Mouse (Mus musculus) spleen, embryonic (tissue): Measurements from ENCODE around the gene Zc3h12b.
"Not testable (repeated sequence)": the region's sequence is repeated elsewhere in the genome, so short reads cannot be mapped to it uniquely, and the experiment has no call there.

ENCODE experiments used
- CTCF ChIA-PET: fragments of 350-600 bp; sonication (Branson Sonifier 250); formaldehyde crosslinking; loops from one replicate; lab custom pipeline; 2022; lab: Charles Lee

The Zc3h12b gene

DNA sequence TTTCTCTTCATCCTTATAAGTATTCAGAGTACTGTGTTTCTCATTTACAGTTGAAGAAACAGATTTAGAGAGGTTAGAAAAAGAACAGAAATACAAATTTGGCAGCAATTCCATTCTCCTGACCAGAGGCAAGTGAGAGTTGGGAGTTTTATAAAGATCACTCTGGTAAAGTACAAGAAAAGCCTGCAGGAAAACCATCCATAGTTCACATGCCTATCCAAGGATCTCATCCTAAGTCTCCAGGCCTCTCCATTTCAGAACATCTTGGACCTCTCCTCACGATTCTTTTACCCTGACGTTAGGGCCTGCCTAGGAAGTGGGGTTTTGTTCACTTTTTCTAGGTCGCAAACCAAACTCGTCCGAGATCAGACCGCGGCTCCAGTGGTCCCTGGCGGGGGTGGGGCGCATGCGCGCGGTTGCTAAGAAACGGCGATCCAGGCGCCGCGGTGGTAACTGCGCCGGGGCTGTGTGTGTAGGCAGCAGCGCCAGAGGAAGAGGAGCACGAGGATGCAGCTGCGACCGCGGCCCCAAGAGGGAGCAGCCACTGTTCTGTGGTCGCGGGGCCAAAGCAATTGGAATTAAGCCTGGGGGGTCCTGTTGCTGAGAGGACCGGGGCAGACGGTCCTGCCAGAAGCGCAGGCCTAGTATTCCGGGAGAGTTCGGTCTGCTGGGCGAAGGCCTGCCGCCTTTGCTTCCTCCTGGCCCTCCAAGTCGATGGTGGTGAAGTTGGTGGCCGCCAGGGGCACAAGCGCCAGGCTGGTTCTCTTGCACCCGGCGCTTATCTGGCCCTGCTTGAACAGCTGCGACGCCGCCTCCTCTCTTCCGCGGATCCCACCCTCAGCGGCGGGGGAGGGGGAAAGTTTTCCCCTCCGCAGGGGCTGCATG lies at the start of gene Zc3h12b:
Zc3h12b (plus strand) TSS at position 452 of the 885 bp plus-strand sequence.
- CTCF ChIA-PET = no interaction called here

DNA sequence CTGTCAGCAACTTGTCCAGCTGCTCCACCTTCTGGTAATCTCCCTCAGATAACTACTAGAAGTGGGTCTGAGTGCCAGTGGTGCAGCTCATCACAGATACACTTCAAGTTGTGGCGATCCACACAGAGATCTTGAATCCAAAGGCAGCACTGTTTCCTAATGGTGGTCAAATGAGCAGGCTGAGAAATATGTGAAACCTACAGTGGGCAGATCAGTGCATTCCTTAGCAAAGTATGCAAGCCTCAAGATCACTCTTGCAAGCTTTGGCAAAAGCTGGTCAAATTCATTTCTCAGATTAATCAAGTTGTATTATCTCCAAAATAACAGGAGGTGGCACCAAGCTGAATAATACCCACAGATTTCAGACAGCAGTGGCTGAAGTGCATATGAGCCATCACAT lies 29.3 kb upstream of the Zc3h12b start:
- CTCF ChIA-PET = no interaction called here

DNA sequence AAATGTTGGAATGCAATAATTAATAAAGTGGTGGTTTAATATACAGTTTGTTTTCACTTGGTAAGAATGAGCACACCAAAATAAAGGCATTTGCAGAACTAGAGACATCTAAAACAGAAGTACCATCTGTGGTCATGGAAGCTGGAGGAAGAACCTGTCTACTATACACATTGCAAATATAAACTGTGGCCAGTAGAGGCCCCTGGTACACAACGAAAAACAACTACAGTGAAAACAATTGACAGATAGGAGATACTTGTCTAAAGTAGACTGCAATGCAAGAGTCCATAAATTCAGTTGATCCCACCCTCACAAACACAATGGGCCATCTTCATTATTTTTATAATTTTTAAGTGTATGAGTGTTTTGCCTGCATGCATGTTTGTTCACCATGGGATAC lies 24.4 kb upstream of the Zc3h12b start:
- CTCF ChIA-PET = no interaction called here

DNA sequence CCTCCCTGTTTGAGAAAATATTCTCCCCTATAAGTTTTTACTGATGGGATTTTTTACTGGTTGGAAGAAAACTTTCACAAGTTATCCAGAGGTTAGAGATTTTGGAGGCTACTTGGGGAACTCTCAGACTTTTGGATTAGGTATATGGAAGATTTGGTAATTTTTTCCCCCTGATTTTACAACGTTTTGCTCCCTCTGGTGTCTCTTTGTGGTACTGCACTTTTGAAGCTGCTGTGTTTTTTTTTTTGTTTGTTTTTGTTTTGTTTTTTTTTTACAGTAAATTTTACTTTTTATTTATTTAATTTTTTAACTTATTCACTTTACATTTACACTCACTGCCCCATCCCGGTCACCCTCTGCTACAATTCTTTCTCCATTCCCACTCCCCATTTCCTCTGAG lies 26.8 kb downstream of the Zc3h12b start:
- CTCF ChIA-PET = no interaction called here

DNA sequence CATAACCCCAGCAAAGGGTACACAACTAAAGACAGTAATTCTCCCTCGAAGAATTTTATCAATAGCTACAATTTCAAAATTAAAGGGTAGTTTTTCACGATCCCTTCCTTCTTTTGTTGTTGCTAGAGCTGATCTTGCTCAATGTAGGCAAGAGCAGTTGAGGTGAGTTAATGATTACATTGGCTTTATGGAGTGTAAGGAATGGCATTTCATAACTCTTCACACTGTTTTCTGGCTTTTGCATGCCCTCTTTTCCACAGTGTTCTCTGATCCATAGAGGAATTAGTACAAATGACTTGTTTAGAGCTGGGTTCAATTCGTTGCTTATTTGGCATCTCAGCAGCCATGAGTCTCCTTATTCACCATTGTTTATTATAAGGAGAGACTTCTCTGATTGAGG lies 84.4 kb downstream of the Zc3h12b start:
- CTCF ChIA-PET = no interaction called here

DNA sequence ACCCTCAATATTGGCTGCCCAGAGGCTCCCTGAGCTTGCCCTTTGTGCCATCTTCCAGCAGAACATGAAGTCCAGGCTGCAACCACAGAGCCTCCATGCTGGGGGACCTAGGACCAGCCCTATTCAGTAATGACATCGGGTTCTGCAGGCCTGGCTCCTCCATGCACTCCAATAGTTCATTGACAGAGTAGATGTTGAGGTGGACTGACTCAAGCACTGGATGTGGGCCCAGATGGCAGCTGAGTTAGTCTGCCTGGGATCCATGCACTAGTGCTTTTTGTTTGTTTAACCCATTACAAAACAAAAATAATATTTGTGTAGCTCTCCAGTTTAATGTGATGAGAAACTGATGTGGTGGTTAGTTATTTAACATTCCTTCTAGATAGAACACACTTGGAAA lies 90.3 kb downstream of the Zc3h12b start:
- CTCF ChIA-PET = no interaction called here

DNA sequence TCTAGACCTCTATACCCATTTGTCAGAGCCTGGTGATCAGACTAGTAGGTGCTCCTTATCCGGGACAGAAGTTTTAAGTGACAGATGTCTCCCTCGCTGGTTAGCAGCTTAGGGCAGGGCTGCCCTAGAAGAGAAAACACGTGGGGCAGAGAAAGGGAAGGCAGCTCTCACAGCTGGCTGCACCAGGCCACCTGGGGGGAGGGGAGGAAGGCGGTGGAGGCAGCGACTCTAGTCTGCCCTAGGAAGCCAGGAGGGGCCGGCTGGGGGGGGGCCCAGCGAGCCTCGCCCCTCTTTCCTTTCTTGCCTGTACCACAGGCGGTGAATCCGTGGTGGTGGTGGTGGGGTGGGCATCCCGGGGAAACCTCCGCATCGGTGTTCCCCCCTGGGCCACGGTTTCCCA lies 141.3 kb downstream of the Zc3h12b start:
- CTCF ChIA-PET = no interaction called here

DNA sequence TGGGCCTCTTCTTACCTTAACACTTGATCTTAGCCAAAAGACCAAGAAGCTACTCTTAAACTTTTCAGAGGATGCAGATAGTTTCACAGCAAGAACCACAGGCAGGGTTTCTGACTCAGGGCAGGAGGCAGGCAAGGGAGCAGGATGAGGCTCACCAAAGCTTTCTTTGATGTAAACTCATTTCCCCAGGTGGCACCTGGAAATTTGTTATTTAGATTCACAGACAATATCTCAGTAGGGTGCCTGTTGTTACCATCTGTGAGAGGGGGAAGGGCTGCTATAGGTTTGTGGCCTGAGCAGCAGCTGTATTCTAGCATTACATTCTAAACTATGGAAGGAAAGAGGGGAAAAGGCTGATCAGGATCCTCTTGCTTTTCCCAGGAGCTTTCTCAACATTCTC lies 169.6 kb downstream of the Zc3h12b start:
- CTCF ChIA-PET = interaction anchor here (0.7 kb wide), 1 partner anchor 118 kb away, joined by 6 read pairs; no protein-coding TSS in a partner anchor

DNA sequence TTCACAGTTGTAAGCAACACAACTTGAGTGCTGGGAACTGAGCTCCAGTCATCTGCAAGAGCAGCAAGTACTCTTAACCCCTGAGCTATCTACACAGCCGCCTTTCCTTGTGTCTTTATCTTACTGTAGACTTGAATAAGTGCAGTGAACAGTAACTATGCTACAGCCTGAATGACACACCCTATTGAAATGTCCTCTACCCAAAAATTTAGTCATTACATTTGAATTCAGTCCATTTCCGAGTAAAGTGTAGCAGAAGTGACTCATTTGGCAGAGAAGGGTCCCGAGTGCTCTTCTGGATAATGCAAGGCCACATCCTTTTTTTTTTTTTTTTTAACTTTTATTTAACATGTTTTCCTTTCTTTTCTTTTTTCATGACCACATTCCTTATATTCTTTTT lies 191.2 kb downstream of the Zc3h12b start:
- CTCF ChIA-PET = no interaction called here

DNA sequence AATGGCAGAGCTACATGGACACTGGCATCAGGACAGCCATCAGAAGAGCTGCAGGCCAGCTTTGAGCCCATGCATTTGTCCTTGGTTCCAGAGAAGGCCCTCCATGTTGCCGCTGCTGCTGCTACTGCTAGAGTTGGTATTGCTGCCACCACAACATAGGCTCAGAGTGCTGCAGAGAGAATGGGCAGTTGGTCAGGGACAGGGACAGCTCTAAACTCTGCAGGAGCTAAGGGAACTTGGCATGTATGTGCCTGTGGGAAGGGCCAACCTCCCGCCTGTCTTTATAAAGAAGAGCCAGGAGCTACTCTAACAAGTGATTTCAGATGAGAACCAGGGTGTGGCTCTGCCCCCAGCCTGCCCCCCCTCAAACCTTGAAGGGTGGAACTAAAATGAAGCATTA lies 224.0 kb downstream of the Zc3h12b start:
- CTCF ChIA-PET = no interaction called here

DNA sequence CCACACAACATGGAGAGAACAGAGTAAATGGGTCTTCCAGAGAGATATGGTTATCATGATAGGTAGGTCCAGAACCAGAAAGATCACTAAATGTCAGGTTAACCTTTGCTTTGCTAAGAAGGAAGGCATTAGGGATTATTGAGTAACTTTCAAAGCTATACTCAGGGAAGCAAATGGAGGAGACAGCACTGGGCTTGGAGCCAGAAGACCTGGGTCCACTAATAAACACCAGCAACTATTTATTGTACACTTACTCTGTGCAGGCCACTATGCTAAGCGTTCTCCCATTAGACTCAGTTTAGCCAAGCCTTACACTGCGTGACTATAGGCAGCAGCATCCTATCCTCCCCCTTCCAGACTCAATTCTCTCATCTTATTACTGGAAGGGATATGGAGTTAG lies 234.0 kb downstream of the Zc3h12b start:
- CTCF ChIA-PET = no interaction called here

DNA sequence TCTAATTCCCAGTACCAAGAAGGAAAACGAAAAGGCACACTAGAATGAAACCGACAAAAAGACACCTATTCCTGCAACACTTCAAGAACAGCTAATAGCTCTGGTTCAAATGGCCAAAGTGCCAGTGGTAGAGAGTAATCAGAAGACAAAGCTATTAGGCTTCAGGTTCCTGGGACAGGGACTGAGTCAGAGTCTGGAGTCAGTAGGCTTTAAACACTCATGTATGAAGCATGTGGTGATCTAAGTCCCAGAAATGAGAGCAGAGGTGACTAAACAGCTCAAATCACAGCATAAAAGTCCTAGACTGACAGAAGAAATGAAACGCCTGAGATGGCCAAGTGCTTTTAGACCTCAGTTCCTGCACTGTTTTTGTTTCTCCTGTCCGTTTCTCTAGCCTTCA lies 236.7 kb downstream of the Zc3h12b start:
- CTCF ChIA-PET = no interaction called here

DNA sequence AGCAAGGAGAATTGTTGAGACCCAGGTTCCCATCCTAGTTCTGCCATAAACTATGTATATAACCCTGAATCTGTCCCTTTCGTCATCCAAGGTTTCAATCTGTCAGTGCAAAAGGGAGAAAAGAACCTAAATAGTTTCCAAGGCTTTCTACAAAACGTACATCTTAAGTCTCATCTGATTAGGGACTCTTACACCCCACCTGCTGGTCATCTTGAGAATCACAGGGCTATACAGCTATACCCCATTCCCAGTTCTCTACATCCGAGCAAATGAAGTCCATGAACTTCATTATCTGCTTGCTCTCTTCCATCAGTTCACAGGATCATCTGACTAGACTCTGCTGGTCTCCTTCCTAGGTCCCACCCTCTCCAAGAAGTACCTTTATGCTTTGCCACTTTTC lies 239.3 kb downstream of the Zc3h12b start:
- CTCF ChIA-PET = no interaction called here

DNA sequence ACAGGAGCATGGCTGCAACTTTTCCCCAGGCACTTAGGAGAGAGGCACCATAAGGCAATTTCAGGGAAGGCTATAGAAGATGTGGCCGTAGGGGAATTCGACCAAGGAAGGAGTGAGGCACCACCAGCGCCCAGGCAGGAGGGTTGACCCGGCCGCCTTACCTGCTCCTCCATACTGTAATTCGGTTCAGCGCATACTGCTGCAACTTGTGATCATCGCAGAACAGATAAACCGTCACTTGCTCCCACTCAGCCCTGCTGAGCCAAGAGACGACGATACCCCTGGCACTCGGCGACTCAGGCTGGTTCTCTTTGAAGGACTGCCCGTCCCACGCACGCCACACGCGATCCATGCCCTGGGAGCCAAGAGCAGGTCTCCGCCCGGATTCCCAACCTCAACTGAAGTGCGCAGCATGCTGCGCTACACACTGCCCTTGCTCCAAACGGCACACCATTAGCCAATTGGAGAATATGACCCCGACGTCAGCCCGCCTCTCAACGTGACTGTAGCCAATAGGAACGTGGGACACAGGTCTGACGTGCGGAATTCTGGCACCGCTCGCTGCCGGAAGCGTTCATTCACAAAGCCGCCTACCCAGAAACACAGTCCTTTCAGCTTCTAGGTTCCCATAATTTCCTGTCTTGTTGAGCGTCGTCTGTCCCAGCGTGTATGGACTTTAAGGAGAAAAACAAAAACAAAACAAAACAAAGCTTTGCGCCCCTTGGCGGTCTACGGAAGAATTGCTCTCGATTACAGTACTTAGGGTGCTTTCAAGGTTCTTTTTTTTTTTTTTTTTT lies 245.2 kb downstream of the Zc3h12b start, which contains the start of gene Las1l:
Las1l (minus strand) TSS at position 466 of the 797 bp plus-strand sequence.
- CTCF ChIA-PET = no interaction called here

DNA sequence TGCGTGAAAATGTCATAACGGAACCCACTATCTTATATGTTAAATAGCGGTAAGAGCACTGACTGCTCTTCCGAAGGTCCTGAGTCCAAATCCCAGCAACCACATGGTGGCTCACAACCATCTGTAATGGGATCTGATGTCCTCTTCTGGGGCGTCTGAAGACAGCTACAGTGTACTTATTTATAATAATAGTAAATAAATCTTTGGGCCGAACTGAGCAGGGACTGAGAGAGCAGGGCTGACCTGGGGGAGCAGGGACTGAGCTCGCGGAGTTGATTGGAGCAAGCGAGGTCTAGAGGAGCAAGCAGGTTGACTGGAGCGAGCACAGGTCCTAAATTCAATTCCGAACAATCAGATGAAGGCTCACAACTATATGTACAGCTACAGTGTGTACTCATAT lies 246.0 kb downstream of the Zc3h12b start:
- CTCF ChIA-PET = not testable (repeated sequence)

DNA sequence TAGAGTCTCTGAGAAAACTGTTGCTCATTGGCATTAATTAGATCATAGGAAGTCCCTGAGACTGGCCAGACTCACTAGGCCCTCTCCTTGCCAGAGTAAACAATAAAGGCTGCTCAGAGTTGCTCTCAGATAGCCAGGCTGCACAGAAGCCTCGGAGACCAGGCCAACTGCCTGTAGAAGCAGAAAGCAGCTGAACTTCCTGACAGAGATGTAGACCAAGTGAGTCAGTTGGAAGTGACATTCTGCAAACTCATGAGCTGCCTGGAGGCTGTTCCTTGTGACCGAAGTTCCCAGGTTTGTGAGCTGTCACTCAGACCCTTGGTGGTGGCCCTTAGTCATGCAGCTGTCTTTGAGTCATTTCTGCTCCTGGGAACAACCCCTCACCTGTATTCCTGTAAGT lies 251.9 kb downstream of the Zc3h12b start:
- CTCF ChIA-PET = no interaction called here

DNA sequence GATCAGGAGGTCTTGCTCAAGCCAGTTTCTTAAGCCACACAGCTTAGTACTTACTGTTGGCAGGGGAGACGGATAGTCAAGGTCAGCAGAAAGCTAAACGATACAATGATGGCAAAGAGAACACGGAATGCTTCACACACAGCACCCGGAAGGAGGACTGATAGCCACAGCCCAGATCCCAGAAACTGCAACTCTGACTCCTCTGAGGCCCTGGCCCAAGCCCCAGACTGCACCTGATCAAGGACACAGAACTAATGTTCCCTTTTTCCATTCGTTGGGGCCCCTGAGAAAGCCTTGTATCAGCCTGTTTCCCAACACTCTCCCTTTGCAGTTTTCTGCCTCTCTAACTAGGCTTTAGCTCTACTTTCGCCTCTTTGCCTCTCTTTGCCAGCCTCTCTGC lies 253.6 kb downstream of the Zc3h12b start:
- CTCF ChIA-PET = no interaction called here

DNA sequence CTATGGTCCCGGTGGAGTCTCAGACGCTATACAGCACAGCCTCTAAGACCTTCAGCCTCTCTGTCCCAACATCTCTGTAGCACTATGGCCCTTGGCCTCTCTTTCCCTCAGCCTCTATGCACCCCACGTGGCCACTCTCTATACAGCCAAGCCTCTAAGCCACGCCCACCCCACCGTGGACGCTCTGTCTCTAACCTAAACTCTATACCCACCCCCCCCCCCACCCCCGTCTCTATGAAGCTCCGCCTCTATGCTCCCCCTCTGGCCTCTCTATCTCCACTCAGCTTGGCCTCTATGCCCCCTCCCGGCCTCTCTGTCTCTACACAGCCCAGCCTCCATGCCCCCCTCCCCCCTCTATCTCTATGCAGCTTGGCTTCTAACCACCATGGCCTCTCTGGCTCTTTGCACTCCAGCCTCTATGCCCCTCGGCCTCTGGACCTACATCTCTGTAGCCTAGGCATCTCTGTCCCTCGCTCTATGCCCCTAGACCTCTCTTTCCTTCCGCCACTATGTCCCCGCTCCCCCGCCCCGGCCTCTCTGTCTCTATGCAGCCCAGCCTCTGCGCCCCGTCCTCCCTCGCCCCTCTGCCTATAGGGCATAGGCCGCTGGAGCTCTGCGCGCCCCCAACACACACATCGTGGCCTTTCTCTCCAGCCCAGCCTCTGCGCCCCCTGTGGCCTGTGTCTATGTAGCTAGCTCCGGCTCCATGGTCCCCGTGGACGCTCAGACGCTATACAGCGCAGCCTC lies 256.5 kb downstream of the Zc3h12b start:
- CTCF ChIA-PET = no interaction called here

DNA sequence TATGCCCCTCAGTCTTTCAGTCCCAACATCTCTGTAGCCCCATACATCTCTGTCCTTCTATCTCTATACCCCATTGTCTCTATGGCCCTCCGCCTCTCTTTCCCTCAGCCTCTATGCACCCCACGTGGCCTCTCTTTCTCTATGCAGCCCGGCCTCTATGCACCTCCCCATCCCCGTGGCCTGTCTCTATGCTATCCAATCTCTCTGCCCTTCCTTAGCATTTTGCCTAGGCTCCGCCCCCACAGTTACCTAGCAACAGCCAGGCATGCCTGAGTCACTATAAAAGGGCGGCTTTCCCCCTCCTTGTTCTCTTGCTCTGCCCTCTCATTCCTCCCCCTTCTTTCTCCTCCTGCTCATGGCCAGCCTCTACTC lies 257.1 kb downstream of the Zc3h12b start:
- CTCF ChIA-PET = no interaction called here

DNA sequence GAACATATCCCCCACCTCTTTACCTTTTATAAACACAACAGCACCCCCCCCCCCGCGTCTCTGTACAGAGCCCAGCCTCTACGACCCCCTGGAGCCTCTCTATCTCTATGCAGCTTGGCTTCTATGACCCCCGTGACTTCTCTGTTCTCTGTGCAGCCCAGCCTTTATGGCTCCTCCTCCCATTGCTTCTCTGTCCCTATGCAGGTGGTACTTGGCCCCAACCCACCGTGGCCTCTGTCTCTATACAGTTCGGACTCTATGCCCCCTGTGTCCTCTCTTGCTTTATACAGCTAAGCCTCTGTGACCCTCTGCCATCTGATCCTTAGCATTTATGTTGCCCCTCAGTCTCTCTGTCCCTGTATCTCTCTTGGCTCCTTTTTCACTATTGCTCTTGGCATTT lies 257.6 kb downstream of the Zc3h12b start:
- CTCF ChIA-PET = no interaction called here

DNA sequence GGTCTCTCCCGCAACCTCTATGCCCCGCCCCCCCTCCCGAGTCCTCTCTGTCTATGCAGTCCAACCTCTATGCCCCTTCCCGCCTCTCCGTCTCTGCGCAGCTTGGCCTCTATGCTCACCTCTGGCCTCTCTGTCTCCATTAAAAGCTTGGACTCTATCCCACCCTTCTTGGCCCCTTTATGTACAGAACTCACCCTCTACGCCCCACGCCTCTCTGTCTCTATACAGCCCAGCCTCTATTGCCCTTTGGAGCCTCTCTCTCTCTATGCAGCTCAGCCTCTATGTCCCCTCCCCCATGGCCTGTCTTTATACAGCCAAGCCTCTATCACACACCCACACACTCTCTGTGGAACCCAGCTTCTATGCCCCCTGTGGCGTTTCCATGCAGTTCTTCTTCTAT lies 258.5 kb downstream of the Zc3h12b start:
- CTCF ChIA-PET = no interaction called here
